Mouse (Mus musculus) embryonic facial prominence, embryonic 12.5 days (tissue): ENCODE measurements around the gene Zmynd8. TPM values are rescaled to one million over a fixed set of nuclear protein-coding genes. Genes with fewer than 3 reads are reported as not detected.

Source experiments
- ATAC-seq: fragments of 200-750 bp; cut with Nextera tagmentation; 2 replicates; pipeline ENCODE4 v1.8.0; 2017; ENCODE audit not compliant: insufficient number of reproducible peaks, insufficient read depth, low FRiP score, low TSS enrichment
- H3K27ac ChIP-seq: fragments of 300-500 bp; sonication (generic); 2 replicates; pipeline ENCODE4 v1.5.1; 2016; ENCODE audit warnings: mild to moderate bottlenecking
- H3K27me3 ChIP-seq: fragments of 300-500 bp; sonication (generic); 2 replicates; pipeline ENCODE4 v1.6.1; 2016; ENCODE audit warnings: mild to moderate bottlenecking, moderate library complexity
- H3K36me3 ChIP-seq: fragments of 300-500 bp; sonication (generic); 2 replicates; pipeline ENCODE4 v1.6.1; 2016; ENCODE audit warnings: mild to moderate bottlenecking
- H3K4me1 ChIP-seq: fragments of 300-500 bp; sonication (generic); 2 replicates; pipeline ENCODE4 v1.6.1; 2016
- H3K4me2 ChIP-seq: fragments of 300-500 bp; sonication (generic); replicated peaks from 2 replicates; pipeline ENCODE4 v1.6.1; 2016; ENCODE audit warnings: mild to moderate bottlenecking, moderate library complexity
- H3K4me3 ChIP-seq: fragments of 300-500 bp; sonication (generic); 2 replicates; pipeline ENCODE4 v1.5.1; 2016; ENCODE audit warnings: mild to moderate bottlenecking
- H3K9ac ChIP-seq: fragments of 300-500 bp; sonication (generic); 2 replicates; pipeline ENCODE4 v1.6.1; 2016; ENCODE audit warnings: mild to moderate bottlenecking, moderate library complexity
- H3K9me3 ChIP-seq: fragments of 300-500 bp; sonication (generic); 2 replicates; pipeline ENCODE4 v1.6.1; 2016; ENCODE audit warnings: mild to moderate bottlenecking, moderate library complexity
- WGBS: fragments of 180-500 bp; shearing (Covaris S2); methylation state at CpG from one replicate; pipeline ENCODE4 v1.1.7; 2016; 5-methylcytosine and 5-hydroxymethylcytosine counted together
- polyA plus RNA-seq: library from polyadenylated mRNA; unstranded; fragments of >200 nt; fragmentation: Nextera tagmentation; extraction: Ambion mirVana; gene quantifications from 2 replicates; pipeline ENCODE4 v1.2.1, GENCODE M21; 2016

Zmynd8 gene
- polyA plus RNA-seq, 1 experiment from 2014 or later = 64.2 TPM

- WGBS = 70% methylated on average over 3 of the region's 3 CpGs
- Histone ChIP-seq H3K4me3 (no peak overlapping the region), H3K4me1 (peaks cover 67% of the 10 kb centered on the region), H3K9ac (no peak overlapping the region), H3K36me3 (peaks cover 7% of the 10 kb centered on the region; the same call in 1 of the 2 replicates), H3K9me3 (no peaks in the 10 kb centered on the region), H3K27me3 (no peaks in the 10 kb centered on the region), H3K27ac (no peak overlapping the region), H3K4me2 (no peak overlapping the region)
- no peak for ATAC-seq
These were observed 34.0 kb downstream of the Zmynd8 start for GRCm38 (mm10) chr2:165864769-165865168.

DNA sequence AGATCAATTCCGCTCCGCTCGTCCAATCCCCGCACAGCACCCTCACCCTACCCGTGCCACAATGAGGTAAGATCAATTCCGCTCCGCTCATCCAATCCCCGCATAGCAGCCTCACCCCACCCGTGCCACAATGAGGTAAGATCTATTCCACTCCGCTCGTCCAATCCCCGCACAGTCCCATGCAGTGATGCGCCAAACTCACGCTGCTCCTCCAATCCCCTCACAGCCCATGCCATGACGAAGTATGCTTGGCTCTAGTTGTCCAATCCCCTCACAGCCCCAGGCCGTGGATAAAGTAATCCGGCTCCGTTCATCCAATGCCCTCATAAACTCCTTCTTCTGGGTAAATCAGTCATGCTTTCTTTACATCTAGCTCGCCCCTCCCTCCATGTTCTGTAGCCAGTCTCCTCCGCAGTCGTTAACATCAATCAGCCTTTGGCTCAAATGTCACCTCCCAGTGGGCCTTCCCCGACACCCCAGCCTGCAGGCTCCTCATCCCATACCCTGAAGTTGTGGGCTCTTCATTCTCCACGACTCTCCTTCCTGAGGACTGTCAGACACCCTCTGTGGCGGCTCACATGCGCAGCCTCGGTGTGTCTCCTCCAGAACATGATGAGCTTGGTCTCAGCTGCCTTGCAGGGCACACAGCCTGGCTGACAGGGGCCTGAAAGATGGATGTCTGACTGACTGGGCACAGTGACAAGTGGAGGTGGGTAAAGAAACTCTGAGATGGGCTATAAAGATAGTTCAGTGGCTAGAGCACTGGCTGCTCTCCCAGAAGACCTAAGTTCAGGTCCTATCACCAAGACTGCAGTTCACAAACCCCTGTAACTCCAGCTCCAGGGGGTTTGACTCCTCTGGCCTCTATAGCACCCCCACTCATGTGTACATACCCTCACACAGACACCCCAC is 36.9 kb downstream of the Zmynd8 start:
- WGBS = 73% methylated on average over 26 of the region's 26 CpGs
- H3K9ac ChIP-seq = no peak overlapping the region
- ATAC-seq = no peak
- H3K4me1 ChIP-seq = peaks cover 69% of the 10 kb centered on the region
- no peaks in the 10 kb centered on the region for H3K27me3 ChIP-seq
- no peaks in the 10 kb centered on the region for H3K9me3 ChIP-seq
- H3K4me2 ChIP-seq = no peak overlapping the region
- H3K4me3 ChIP-seq = no peak overlapping the region
- H3K27ac ChIP-seq = peak overlapping the region; percentile 48; the same call in 1 of the 2 replicates
- 0 out of 2 replicates have a peak, but pooled peaks cover 7% of the 10 kb centered on the region for H3K36me3 ChIP-seq

- Histone ChIP-seq H3K9ac (no peak overlapping the region), H3K4me2 (no peak overlapping the region), H3K27me3 (no peaks in the 10 kb centered on the region), H3K27ac (0 out of 2 replicates have a peak overlapping the region, but pooled peaks have one; percentile 36), H3K4me1 (peaks cover 70% of the 10 kb centered on the region), H3K9me3 (no peaks in the 10 kb centered on the region), H3K36me3 (0 out of 2 replicates have a peak, but pooled peaks cover 7% of the 10 kb centered on the region), H3K4me3 (no peak overlapping the region)
- WGBS = 92% methylated on average over 20 of the region's 20 CpGs
- no peak for ATAC-seq
These were observed 37.7 kb downstream of the Zmynd8 start for GRCm38 (mm10) chr2:165860962-165861682.

DNA sequence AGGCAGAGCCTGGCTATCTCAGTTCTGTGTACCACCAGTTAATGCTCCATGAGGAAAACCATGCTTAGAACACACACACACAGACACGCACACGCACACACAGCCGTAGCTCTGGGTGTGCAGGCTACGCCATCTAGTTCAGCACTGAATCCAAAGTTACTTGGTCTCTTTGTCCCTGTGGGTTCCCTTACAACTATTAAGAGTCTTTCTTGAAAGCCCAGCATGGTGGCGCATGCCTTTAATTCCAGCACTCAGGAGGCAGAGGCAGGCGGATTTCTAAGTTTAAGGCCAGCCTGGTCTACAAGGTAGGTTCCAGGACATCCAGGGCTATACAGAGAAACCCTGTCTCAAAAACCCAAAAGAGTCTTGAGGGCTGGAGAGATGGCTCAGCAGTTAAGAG is 38.4 kb downstream of the Zmynd8 start:
- ATAC-seq = no peak
- H3K9me3 ChIP-seq = no peaks in the 10 kb centered on the region
- WGBS = 95% methylated on average over 6 of the region's 6 CpGs
- no peaks in the 10 kb centered on the region for H3K27me3 ChIP-seq
- H3K4me2 ChIP-seq = no peak overlapping the region
- H3K27ac ChIP-seq = no peak overlapping the region
- 0 out of 2 replicates have a peak, but pooled peaks cover 7% of the 10 kb centered on the region for H3K36me3 ChIP-seq
- H3K9ac ChIP-seq = no peak overlapping the region
- H3K4me1 ChIP-seq = peaks cover 75% of the 10 kb centered on the region
- no peak overlapping the region for H3K4me3 ChIP-seq

DNA sequence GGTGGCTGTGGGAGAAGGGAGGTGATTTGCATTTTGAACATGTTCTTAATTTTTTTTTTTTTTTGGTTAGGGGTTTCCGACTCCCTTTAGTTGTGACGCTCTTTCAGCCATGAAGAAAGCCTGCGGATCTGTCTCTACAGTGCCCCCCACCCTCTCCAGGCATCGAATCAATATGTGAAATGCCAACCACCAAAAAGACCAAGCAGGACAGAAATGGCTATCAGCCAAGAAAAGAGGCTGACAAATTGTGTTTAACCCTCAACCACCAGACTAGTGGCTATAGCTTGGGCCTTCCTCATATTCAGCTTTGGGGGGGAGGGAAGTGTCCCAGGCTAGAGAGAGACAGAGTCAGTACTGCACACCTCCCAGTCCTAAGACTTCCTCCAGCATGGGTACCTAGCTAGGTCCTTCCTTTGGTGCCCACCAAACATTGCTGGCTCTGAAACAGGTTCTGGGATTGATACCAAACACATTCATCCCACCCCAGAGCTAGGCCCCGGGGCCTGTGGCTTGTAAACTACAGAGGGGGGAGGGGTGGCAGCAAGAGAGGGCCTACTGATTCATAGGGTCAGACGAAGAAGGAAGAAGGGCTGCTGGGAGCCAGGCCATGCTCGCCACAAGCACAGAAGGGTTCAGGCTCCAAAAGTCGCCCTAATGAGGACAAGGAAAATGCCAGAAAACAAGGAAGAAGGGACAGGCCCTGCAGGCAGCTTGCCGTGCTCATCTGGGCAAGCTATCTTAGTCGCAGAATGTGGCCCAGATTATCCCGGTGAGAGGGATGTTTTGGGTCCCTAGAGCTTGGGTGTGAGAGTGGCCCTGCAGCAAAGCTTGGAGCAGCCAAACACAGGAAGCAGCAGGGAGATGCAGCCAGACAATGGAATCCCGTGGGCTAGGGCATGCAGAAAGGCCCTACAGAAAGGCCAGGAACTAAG is 40.1 kb downstream of the Zmynd8 start:
- WGBS = 15% methylated on average over 12 of the region's 12 CpGs
- peak overlapping the region; percentile 49 for H3K9ac ChIP-seq
- H3K27me3 ChIP-seq = no peaks in the 10 kb centered on the region
- ATAC-seq = no peak
- H3K27ac ChIP-seq = peak overlapping the region; percentile 97
- peaks cover 73% of the 10 kb centered on the region for H3K4me1 ChIP-seq
- H3K9me3 ChIP-seq = no peaks in the 10 kb centered on the region
- H3K36me3 ChIP-seq = 0 out of 2 replicates have a peak, but pooled peaks cover 7% of the 10 kb centered on the region
- peak overlapping the region; percentile 34 for H3K4me2 ChIP-seq
- no peak overlapping the region for H3K4me3 ChIP-seq

GRCm38 (mm10) chr2:165857841-165858426 is 40.9 kb downstream of the Zmynd8 start:
- Histone ChIP-seq H3K36me3 (0 out of 2 replicates have a peak, but pooled peaks cover 7% of the 10 kb centered on the region), H3K27ac (peak overlapping the region; percentile 97), H3K4me2 (peak overlapping the region; percentile 34), H3K4me1 (peaks cover 68% of the 10 kb centered on the region), H3K9me3 (no peaks in the 10 kb centered on the region), H3K4me3 (no peak overlapping the region), H3K9ac (peak overlapping the region; percentile 49; the same call in 1 of the 2 replicates), H3K27me3 (no peaks in the 10 kb centered on the region)
- 5% methylated on average over 22 of the region's 22 CpGs for WGBS
- ATAC-seq = no peak

DNA sequence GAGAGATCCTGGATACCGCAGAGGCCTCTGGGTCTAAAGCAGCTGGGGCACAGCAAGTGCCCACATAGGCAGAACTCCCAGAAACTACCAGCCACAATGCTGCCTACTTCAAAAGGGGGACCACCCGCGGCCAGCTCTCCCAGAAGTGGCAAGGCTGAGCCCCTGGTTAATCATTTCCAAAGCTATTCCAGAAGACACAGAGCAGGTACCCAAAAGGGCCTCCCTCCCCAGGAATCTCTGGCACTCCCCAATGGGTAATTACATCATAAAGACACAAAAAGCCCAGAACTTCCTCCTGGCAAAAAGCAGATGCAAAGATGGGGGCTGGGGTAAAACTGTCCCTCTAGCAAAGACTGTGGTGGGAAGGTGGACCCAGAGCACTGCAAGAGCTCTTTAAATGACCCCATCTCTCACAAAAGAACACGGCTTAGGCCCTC is 41.4 kb downstream of the Zmynd8 start:
- no peaks in the 10 kb centered on the region for H3K27me3 ChIP-seq
- peak overlapping the region; percentile 49; the same call in 1 of the 2 replicates for H3K9ac ChIP-seq
- 6% methylated on average over 4 of the region's 4 CpGs for WGBS
- H3K27ac ChIP-seq = peak overlapping the region; percentile 97
- H3K9me3 ChIP-seq = no peaks in the 10 kb centered on the region
- no peak overlapping the region for H3K4me3 ChIP-seq
- peak overlapping the region; percentile 34 for H3K4me2 ChIP-seq
- H3K4me1 ChIP-seq = peaks cover 73% of the 10 kb centered on the region
- peaks cover 9% of the 10 kb centered on the region; the same call in 1 of the 2 replicates for H3K36me3 ChIP-seq
- ATAC-seq = no peak

- no peaks in the 10 kb centered on the region for H3K27me3 ChIP-seq
- H3K36me3 ChIP-seq = peaks cover 14% of the 10 kb centered on the region; the same call in 1 of the 2 replicates
- H3K9me3 ChIP-seq = no peaks in the 10 kb centered on the region
- peak overlapping the region; percentile 97 for H3K27ac ChIP-seq
- ATAC-seq = no peak
- 72% methylated on average over 7 of the region's 7 CpGs for WGBS
- H3K4me1 ChIP-seq = peaks cover 73% of the 10 kb centered on the region
- H3K9ac ChIP-seq = no peak overlapping the region
- H3K4me3 ChIP-seq = no peak overlapping the region
- no peak overlapping the region for H3K4me2 ChIP-seq
These were observed 42.1 kb downstream of the Zmynd8 start for GRCm38 (mm10) chr2:165856611-165857200.

- Histone ChIP-seq H3K27me3 (no peaks in the 10 kb centered on the region), H3K9me3 (no peaks in the 10 kb centered on the region), H3K4me2 (no peak overlapping the region), H3K4me1 (peaks cover 79% of the 10 kb centered on the region), H3K36me3 (peaks cover 20% of the 10 kb centered on the region; the same call in 1 of the 2 replicates), H3K4me3 (no peak overlapping the region), H3K9ac (no peak overlapping the region), H3K27ac (peak overlapping the region; percentile 23)
- 70% methylated on average over 6 of the region's 6 CpGs for WGBS
- ATAC-seq = no peak
These were observed 43.0 kb downstream of the Zmynd8 start for GRCm38 (mm10) chr2:165855641-165856301.
